Mouse (Mus musculus) forebrain, embryonic 16.5 days (tissue): ENCODE measurements at regions not wholly inside any gene's neighbourhood (a gene's known extent, or its start where the extent isn't known, plus 50 kb on each side); places are given as distances from the start of the nearest gene placed in this dataset.
A peak's percentile ranks its signal among the peaks of the same experiment; 100 is the strongest.

Experiments
- ATAC-seq: fragments of 200-750 bp; cut with Nextera tagmentation; 2 replicates; pipeline ENCODE4 v1.8.0; 2017; ENCODE audit warnings: mild to moderate bottlenecking, moderate library complexity
- H3K27ac ChIP-seq: fragments of 300-500 bp; sonication (generic); 2 replicates; pipeline ENCODE4 v1.5.1; 2014; ENCODE audit warnings: low read length, control low read depth
- H3K27me3 ChIP-seq: fragments of 300-500 bp; sonication (generic); replicated peaks from 2 replicates; pipeline ENCODE4 v1.6.1; 2014; ENCODE audit warnings: low read length; ENCODE audit not compliant: control insufficient read depth, insufficient read depth
- H3K36me3 ChIP-seq: fragments of 300-500 bp; sonication (generic); 2 replicates; pipeline ENCODE4 v1.6.1; 2014; ENCODE audit not compliant: control insufficient read depth, insufficient read depth
- H3K4me1 ChIP-seq: fragments of 300-500 bp; sonication (generic); replicated peaks from 2 replicates; pipeline ENCODE4 v1.6.1; 2014; ENCODE audit warnings: low read length; ENCODE audit not compliant: control insufficient read depth, insufficient read depth
- H3K4me2 ChIP-seq: fragments of 300-500 bp; sonication (generic); 2 replicates; pipeline ENCODE4 v1.6.1; 2014; ENCODE audit warnings: mild to moderate bottlenecking, low read length, control low read depth
- H3K4me3 ChIP-seq: fragments of 300-500 bp; sonication (generic); replicated peaks from 2 replicates; pipeline ENCODE4 v1.5.1; 2014; ENCODE audit warnings: mild to moderate bottlenecking, low read length, control low read depth
- H3K9ac ChIP-seq: fragments of 300-500 bp; sonication (generic); replicated peaks from 2 replicates; pipeline ENCODE4 v1.6.1; 2014; ENCODE audit warnings: low read depth, low read length, control low read depth
- H3K9me3 ChIP-seq: fragments of 300-500 bp; sonication (generic); 2 replicates; pipeline ENCODE4 v1.6.1; 2016; ENCODE audit warnings: low read length; ENCODE audit not compliant: control insufficient read depth
- WGBS: fragments of 180-500 bp; shearing (Covaris S2); extraction: QIAGEN DNeasy Blood & Tissue Kit; methylation state at CpG from one replicate; pipeline ENCODE4 v1.1.7; 2014; 5-methylcytosine and 5-hydroxymethylcytosine counted together

GRCm38 (mm10) chr2:8690846-8691643, 1181.7 kb upstream of the Celf2 start:
- H3K9me3 ChIP-seq: no peaks in the 10 kb centered on the region
- H3K27me3 ChIP-seq: no peaks in the 10 kb centered on the region
- H3K27ac ChIP-seq: no peak overlapping the region
- WGBS: 74% methylated on average over 8 of the region's 8 CpGs
- no peak overlapping the region for H3K4me3 ChIP-seq
- H3K36me3 ChIP-seq: no peaks in the 10 kb centered on the region
- no peaks in the 10 kb centered on the region for H3K4me1 ChIP-seq
- no peak overlapping the region for H3K4me2 ChIP-seq
- no peak for ATAC-seq
- no peak overlapping the region for H3K9ac ChIP-seq

DNA sequence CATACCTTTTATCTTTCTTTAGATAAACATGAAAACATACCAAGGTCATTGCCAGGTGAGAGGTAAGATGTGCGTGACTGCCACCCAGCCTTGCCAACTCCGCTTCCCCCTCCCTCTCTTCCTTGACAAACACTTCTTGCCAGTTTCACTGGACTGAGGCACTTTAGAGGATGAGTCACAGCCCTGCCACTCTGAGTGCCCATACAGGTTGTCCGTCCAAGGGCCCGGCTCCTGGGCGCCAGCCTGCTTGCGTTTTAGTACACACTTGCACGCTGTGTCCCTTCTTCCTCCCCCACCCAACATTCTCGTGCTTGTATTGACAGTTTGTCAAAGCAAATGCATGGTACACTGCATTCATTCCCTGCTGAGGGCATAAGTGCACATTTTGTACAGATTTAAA, 1151.7 kb upstream of the 4930412O13Rik start:
- Histone ChIP-seq H3K9me3 (no peaks in the 10 kb centered on the region), H3K4me1 (no peaks in the 10 kb centered on the region), H3K4me3 (no peak overlapping the region), H3K36me3 (no peaks in the 10 kb centered on the region), H3K9ac (no peak overlapping the region), H3K27me3 (no peaks in the 10 kb centered on the region), H3K4me2 (no peak overlapping the region), H3K27ac (no peak overlapping the region)
- ATAC-seq: no peak
- 64% methylated on average over 8 of the region's 8 CpGs for WGBS

GRCm38 (mm10) chr2:8754142-8754541, 1126.9 kb upstream of the 4930412O13Rik start:
- H3K36me3 ChIP-seq: no peaks in the 10 kb centered on the region
- no peaks in the 10 kb centered on the region for H3K27me3 ChIP-seq
- no peaks in the 10 kb centered on the region for H3K4me1 ChIP-seq
- H3K27ac ChIP-seq: no peak overlapping the region
- H3K9me3 ChIP-seq: no peaks in the 10 kb centered on the region
- no peak overlapping the region for H3K4me2 ChIP-seq
- 8% methylated on average over 1 of the region's 1 CpGs for WGBS
- no peak overlapping the region for H3K4me3 ChIP-seq
- H3K9ac ChIP-seq: no peak overlapping the region
- peak; percentile 67 for ATAC-seq

GRCm38 (mm10) chr2:8756546-8756945, 1124.5 kb upstream of the 4930412O13Rik start:
- no peaks in the 10 kb centered on the region for H3K27me3 ChIP-seq
- H3K4me1 ChIP-seq: no peaks in the 10 kb centered on the region
- no peak overlapping the region for H3K4me3 ChIP-seq
- no peaks in the 10 kb centered on the region for H3K9me3 ChIP-seq
- no peak overlapping the region for H3K27ac ChIP-seq
- WGBS: 81% methylated on average over 4 of the region's 4 CpGs
- H3K9ac ChIP-seq: no peak overlapping the region
- ATAC-seq: no peak
- H3K4me2 ChIP-seq: no peak overlapping the region
- H3K36me3 ChIP-seq: no peaks in the 10 kb centered on the region

DNA sequence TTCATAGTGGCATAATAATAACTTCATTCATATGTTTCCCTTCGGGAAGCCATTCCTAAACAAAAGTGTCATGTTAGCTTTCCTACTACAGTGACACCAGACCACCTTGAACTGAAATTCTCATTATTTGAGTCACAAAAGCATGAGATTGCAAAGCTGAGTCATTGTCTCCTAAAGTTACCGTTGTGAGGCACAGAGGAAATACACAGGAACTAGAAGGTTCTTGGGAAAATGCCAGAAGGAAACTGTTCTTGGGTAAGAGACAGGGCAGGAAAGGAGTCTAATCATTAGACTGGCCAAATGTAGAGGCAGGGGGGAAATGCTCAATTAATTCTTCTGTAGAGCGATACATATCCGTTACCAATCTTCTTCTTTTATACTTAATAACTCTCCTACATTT, 1110.4 kb upstream of the 4930412O13Rik start:
- H3K27me3 ChIP-seq: no peaks in the 10 kb centered on the region
- H3K4me2 ChIP-seq: no peak overlapping the region
- H3K9ac ChIP-seq: no peak overlapping the region
- H3K36me3 ChIP-seq: no peaks in the 10 kb centered on the region
- no peaks in the 10 kb centered on the region for H3K9me3 ChIP-seq
- H3K4me3 ChIP-seq: no peak overlapping the region
- WGBS: 86% methylated on average over 4 of the region's 4 CpGs
- H3K4me1 ChIP-seq: no peaks in the 10 kb centered on the region
- no peak for ATAC-seq
- H3K27ac ChIP-seq: no peak overlapping the region

GRCm38 (mm10) chr2:8781152-8781935, 1099.7 kb upstream of the 4930412O13Rik start:
- Histone ChIP-seq H3K9me3 (no peaks in the 10 kb centered on the region), H3K4me1 (no peaks in the 10 kb centered on the region), H3K27ac (no peak overlapping the region), H3K27me3 (no peaks in the 10 kb centered on the region), H3K36me3 (no peaks in the 10 kb centered on the region), H3K4me2 (no peak overlapping the region), H3K4me3 (no peak overlapping the region), H3K9ac (no peak overlapping the region)
- 89% methylated on average over 7 of the region's 7 CpGs for WGBS
- no peak for ATAC-seq

DNA sequence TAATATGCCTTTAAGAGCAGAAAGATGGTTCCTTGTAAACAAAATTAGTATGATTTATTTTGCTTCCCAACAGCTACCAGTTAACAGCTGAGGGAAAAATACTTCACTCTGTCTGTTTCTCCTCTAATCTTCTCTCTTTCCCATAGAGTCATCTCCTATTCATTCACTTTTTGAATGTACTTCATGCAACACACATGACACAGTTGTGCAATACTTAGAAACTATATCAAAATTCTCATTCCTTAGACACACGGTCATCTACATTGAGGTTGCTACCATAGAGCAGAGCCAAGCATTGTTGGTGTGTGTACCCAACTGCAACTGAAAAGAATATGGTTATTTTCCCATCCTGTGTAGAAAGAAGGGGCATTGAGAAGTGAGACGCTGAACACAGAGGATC, 1098.8 kb upstream of the 4930412O13Rik start:
- no peak overlapping the region for H3K27ac ChIP-seq
- ATAC-seq: no peak
- 88% methylated on average over 2 of the region's 2 CpGs for WGBS
- H3K4me2 ChIP-seq: no peak overlapping the region
- no peaks in the 10 kb centered on the region for H3K9me3 ChIP-seq
- H3K27me3 ChIP-seq: no peaks in the 10 kb centered on the region
- H3K36me3 ChIP-seq: no peaks in the 10 kb centered on the region
- no peak overlapping the region for H3K9ac ChIP-seq
- no peaks in the 10 kb centered on the region for H3K4me1 ChIP-seq
- H3K4me3 ChIP-seq: no peak overlapping the region

DNA sequence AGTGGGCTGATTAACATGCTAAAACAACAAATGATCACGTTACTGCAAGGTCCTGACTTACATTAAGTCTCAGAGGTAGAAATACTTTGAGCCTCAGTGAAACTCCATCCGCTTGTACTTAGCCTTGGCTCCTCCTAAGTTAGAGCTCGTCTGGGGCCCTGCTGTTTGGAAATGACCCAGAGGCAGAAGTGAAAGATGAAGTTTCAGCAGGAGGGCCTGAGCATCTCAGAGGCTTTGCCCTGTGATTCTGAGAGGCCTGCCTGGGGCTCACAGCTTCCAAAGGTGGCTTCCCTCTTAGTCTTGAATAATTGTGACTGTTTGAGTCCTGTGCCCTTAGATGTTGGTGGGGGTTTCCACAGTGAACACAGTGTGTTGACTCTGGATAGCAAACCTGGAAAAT, 1079.0 kb upstream of the 4930412O13Rik start:
- no peaks in the 10 kb centered on the region for H3K4me1 ChIP-seq
- H3K4me2 ChIP-seq: no peak overlapping the region
- H3K4me3 ChIP-seq: no peak overlapping the region
- H3K36me3 ChIP-seq: no peaks in the 10 kb centered on the region
- no peak overlapping the region for H3K27ac ChIP-seq
- no peak for ATAC-seq
- WGBS: 56% methylated on average over 3 of the region's 3 CpGs
- H3K27me3 ChIP-seq: no peaks in the 10 kb centered on the region
- H3K9me3 ChIP-seq: no peaks in the 10 kb centered on the region
- H3K9ac ChIP-seq: no peak overlapping the region

- WGBS: 94% methylated on average over 4 of the region's 4 CpGs
- ATAC-seq: no peak
These were observed 1071.4 kb upstream of the 4930412O13Rik start for GRCm38 (mm10) chr2:8809609-8810008.

More at GRCm38 (mm10) chr2:8809609-8810008, 1071.4 kb upstream of the 4930412O13Rik start:
- no peak overlapping the region for H3K4me3 ChIP-seq
- no peaks in the 10 kb centered on the region for H3K36me3 ChIP-seq
- no peaks in the 10 kb centered on the region for H3K9me3 ChIP-seq
- H3K4me2 ChIP-seq: no peak overlapping the region
- no peaks in the 10 kb centered on the region for H3K4me1 ChIP-seq
- no peaks in the 10 kb centered on the region for H3K27me3 ChIP-seq
- no peak overlapping the region for H3K27ac ChIP-seq
- H3K9ac ChIP-seq: no peak overlapping the region
